Mouse (Mus musculus) heart, postnatal 10 days (tissue): Measurements from ENCODE around the gene Trip6. TPM values are rescaled to one million over a fixed set of nuclear protein-coding genes. Genes with fewer than 3 reads are reported as not detected.
A peak's percentile ranks its signal among the peaks of the same experiment; 100 is the strongest.

ENCODE experiments used
- DNase-seq, 2 experiments: peaks; one replicate each; pipeline ENCODE4 v3.0.0; 2021
- intact Hi-C: fragments of 180-260 bp; cut with DNase I; formaldehyde crosslinking; loops from one replicate; pipeline ENCODE4 v1.15.1; 2025
- total RNA-seq, 2 experiments: library from RNA; stranded (reverse); gene quantifications; 2 replicates each; pipeline ENCODE4 v1.2.3; 2021

The Trip6 gene
- total RNA-seq, 2 experiments from 2014 or later, result 22.5 to 23.3 TPM

- peak; percentile 68 to 75 for DNase-seq
- intact Hi-C loops, result loop anchor here (1.0 to 5.0 kb wide), 3 partner anchors 9 to 193 kb away; partner anchors contain the start of genes Epo and Gnb2
These were observed 25.2 kb upstream of the Trip6 start for GRCm38 (mm10) chr5:137339290-137339979.

- intact Hi-C loops, result loop anchor here (1.0 to 5.0 kb wide), 3 partner anchors 10 to 194 kb away; partner anchors contain the start of genes Epo and Gnb2
- peak; percentile 78 to 83 for DNase-seq
These were observed 24.6 kb upstream of the Trip6 start for GRCm38 (mm10) chr5:137338663-137339289.

GRCm38 (mm10) chr5:137338256-137338655 is 24.1 kb upstream of the Trip6 start:
- intact Hi-C loops, result loop anchor here (2.0 to 5.0 kb wide), 2 partner anchors 15 to 194 kb away; partner anchors contain the start of genes Epo and Gnb2
- DNase-seq, result peak; percentile 92 to 93

- no peak for DNase-seq
- intact Hi-C loops, result loop anchor here (5.0 kb wide), 1 partner anchor 195 kb away; the partner anchor contains the start of genes Epo and Gnb2
These were observed 23.0 kb upstream of the Trip6 start for GRCm38 (mm10) chr5:137337190-137337589.

GRCm38 (mm10) chr5:137335066-137335465 is 20.9 kb upstream of the Trip6 start:
- no peak for DNase-seq
- intact Hi-C loops, result loop anchor here (2.0 to 5.0 kb wide), 2 partner anchors 42 to 197 kb away; partner anchors contain the start of genes Epo and Gnb2

GRCm38 (mm10) chr5:137334317-137334716 is 20.1 kb upstream of the Trip6 start:
- intact Hi-C loops, result loop anchor here (2.0 to 5.0 kb wide), 2 partner anchors 42 to 168 kb away; partner anchors contain the start of gene Pop7

GRCm38 (mm10) chr5:137333512-137334174 is 19.4 kb upstream of the Trip6 start, which contains the start of gene Slc12a9:
Gene Slc12a9, minus strand, starts transcription at chr5:137333597.
- intact Hi-C loops, result loop anchor here (2.0 to 5.0 kb wide), 2 partner anchors 43 to 169 kb away; partner anchors contain the start of gene Pop7
- peak; percentile 93 to 97 for DNase-seq

More at GRCm38 (mm10) chr5:137334317-137334716, 20.1 kb upstream of the Trip6 start:
- DNase-seq, result no peak

- no peak for DNase-seq
- intact Hi-C loops, result loop anchor here (5.0 kb wide), 1 partner anchor 169 kb away; the partner anchor contains the start of gene Pop7
These were observed 18.8 kb upstream of the Trip6 start for GRCm38 (mm10) chr5:137332857-137333511.

- intact Hi-C loops, result loop anchor here (5.0 kb wide), 1 partner anchor 171 kb away; the partner anchor contains the start of gene Pop7
- no peak for DNase-seq
These were observed 16.7 kb upstream of the Trip6 start for GRCm38 (mm10) chr5:137330910-137331309.

- intact Hi-C loops, result no loop called here
- DNase-seq, result no peak
These were observed 6.8 kb upstream of the Trip6 start for GRCm38 (mm10) chr5:137320996-137321395.

- no peak for DNase-seq
- intact Hi-C loops, result loop anchor here (10.0 kb wide), 1 partner anchor 56 kb away; no protein-coding TSS in a partner anchor
These were observed 4.4 kb upstream of the Trip6 start for GRCm38 (mm10) chr5:137318570-137318969.

- intact Hi-C loops, result loop anchor here (10.0 kb wide), 1 partner anchor 57 kb away; no protein-coding TSS in a partner anchor
- DNase-seq, result no peak
These were observed 3.2 kb upstream of the Trip6 start for GRCm38 (mm10) chr5:137317361-137317760.

GRCm38 (mm10) chr5:137315084-137315903 is 1.1 kb upstream of the Trip6 start:
- DNase-seq, result peak in 1 of 2 experiments; percentile 47
- intact Hi-C loops, result loop anchor here (10.0 kb wide), 1 partner anchor 60 kb away; no protein-coding TSS in a partner anchor

GRCm38 (mm10) chr5:137313466-137314192 is 575 bp downstream of the Trip6 start:
- no peak for DNase-seq
- intact Hi-C loops, result loop anchor here (2.0 to 10.0 kb wide), 2 partner anchors 21 to 61 kb away; no protein-coding TSS in a partner anchor

GRCm38 (mm10) chr5:137308356-137308755 is 5.8 kb downstream of the Trip6 start:
- intact Hi-C loops, result no loop called here
- DNase-seq, result no peak

- DNase-seq, result peak; percentile 94 to 95
- intact Hi-C loops, result no loop called here
These were observed 6.9 kb downstream of the Trip6 start, which contains the start of gene Srrt for GRCm38 (mm10) chr5:137307071-137307912. Gene Srrt, minus strand, starts transcription at chr5:137307674.

GRCm38 (mm10) chr5:137306439-137307005 is 7.7 kb downstream of the Trip6 start:
- intact Hi-C loops, result no loop called here
- DNase-seq, result no peak
